Mouse (Mus musculus): ENCODE measurements around the gene Mx1. TPM values are rescaled to one million over a fixed set of nuclear protein-coding genes. Genes with fewer than 3 reads are reported as not detected.

Gene Mx1
- polyA plus RNA-seq, 1 experiment from 2014 or later, result not detected

GRCm38 (mm10) chr16:97437448-97438056, 25.2 kb downstream of the Mx1 start:
- Histone ChIP-seq H3K36me3 (replicated peaks) (no peaks in the 10 kb centered on the region), H3K27ac (replicated peaks) (no peak overlapping the region), H3K4me3 (no peak overlapping the region), H3K9me3 (no peaks in the 10 kb centered on the region), H3K27me3 (replicated peaks; ENCODE audit: low read depth, poor library complexity, severe bottlenecking) (no peaks in the 10 kb centered on the region), H3K4me1 (no peaks in the 10 kb centered on the region)
- WGBS, result 51% methylated on average over 1 of the region's 1 CpGs
- no peak for DNase-seq (ENCODE audit: low spot score)

- Histone ChIP-seq H3K36me3 (replicated peaks) (no peaks in the 10 kb centered on the region), H3K27ac (replicated peaks) (no peak overlapping the region), H3K4me3 (no peak overlapping the region), H3K9me3 (no peaks in the 10 kb centered on the region), H3K27me3 (replicated peaks; ENCODE audit: low read depth, poor library complexity, severe bottlenecking) (no peaks in the 10 kb centered on the region), H3K4me1 (no peaks in the 10 kb centered on the region)
- DNase-seq (ENCODE audit: low spot score), result no peak
- 81% methylated on average over 2 of the region's 2 CpGs for WGBS
Measured at GRCm38 (mm10) chr16:97434206-97434605, 28.5 kb downstream of the Mx1 start.

- no peaks in the 10 kb centered on the region for H3K4me1 ChIP-seq
- no peak for DNase-seq (ENCODE audit: low spot score)
- no peaks in the 10 kb centered on the region for H3K9me3 ChIP-seq
- no peaks in the 10 kb centered on the region for H3K36me3 ChIP-seq (replicated peaks)
- 80% methylated on average over 4 of the region's 4 CpGs for WGBS
- no peaks in the 10 kb centered on the region for H3K27me3 ChIP-seq (replicated peaks; ENCODE audit: low read depth, poor library complexity, severe bottlenecking)
- H3K27ac ChIP-seq (replicated peaks), result no peak overlapping the region
- no peak overlapping the region for H3K4me3 ChIP-seq
Measured at GRCm38 (mm10) chr16:97431328-97431727, 31.4 kb downstream of the Mx1 start.

- H3K27ac ChIP-seq (replicated peaks), result no peak overlapping the region
- WGBS, result 92% methylated on average over 4 of the region's 4 CpGs
- no peak overlapping the region for H3K4me3 ChIP-seq
- no peaks in the 10 kb centered on the region for H3K9me3 ChIP-seq
- no peaks in the 10 kb centered on the region for H3K36me3 ChIP-seq (replicated peaks)
- no peak for DNase-seq (ENCODE audit: low spot score)
- H3K27me3 ChIP-seq (replicated peaks; ENCODE audit: low read depth, poor library complexity, severe bottlenecking), result no peaks in the 10 kb centered on the region
- no peaks in the 10 kb centered on the region for H3K4me1 ChIP-seq
Measured at GRCm38 (mm10) chr16:97430091-97430490, 32.6 kb downstream of the Mx1 start.

- Histone ChIP-seq H3K27ac (replicated peaks) (no peak overlapping the region), H3K4me3 (no peak overlapping the region), H3K27me3 (replicated peaks; ENCODE audit: low read depth, poor library complexity, severe bottlenecking) (no peaks in the 10 kb centered on the region), H3K36me3 (replicated peaks) (no peaks in the 10 kb centered on the region), H3K4me1 (no peaks in the 10 kb centered on the region), H3K9me3 (no peaks in the 10 kb centered on the region)
- 88% methylated on average over 3 of the region's 3 CpGs for WGBS
- DNase-seq (ENCODE audit: low spot score), result no peak
Measured at GRCm38 (mm10) chr16:97428026-97428425, 34.7 kb downstream of the Mx1 start.

- no peak for DNase-seq (ENCODE audit: low spot score)
- no peaks in the 10 kb centered on the region for H3K9me3 ChIP-seq
- no peaks in the 10 kb centered on the region for H3K4me1 ChIP-seq
- H3K27ac ChIP-seq (replicated peaks), result no peak overlapping the region
- H3K27me3 ChIP-seq (replicated peaks; ENCODE audit: low read depth, poor library complexity, severe bottlenecking), result no peaks in the 10 kb centered on the region; the same call in 1 of the 2 replicates
- WGBS, result 80% methylated on average over 1 of the region's 1 CpGs
- no peaks in the 10 kb centered on the region for H3K36me3 ChIP-seq (replicated peaks)
- H3K4me3 ChIP-seq, result no peak overlapping the region
Measured at GRCm38 (mm10) chr16:97423627-97424026, 39.1 kb downstream of the Mx1 start.

- H3K4me1 ChIP-seq, result no peaks in the 10 kb centered on the region
- no peak for DNase-seq (ENCODE audit: low spot score)
- no peaks in the 10 kb centered on the region for H3K36me3 ChIP-seq (replicated peaks)
- H3K4me3 ChIP-seq, result no peak overlapping the region
- H3K9me3 ChIP-seq, result no peaks in the 10 kb centered on the region
- WGBS, result 82% methylated on average over 6 of the region's 6 CpGs
- H3K27ac ChIP-seq (replicated peaks), result no peak overlapping the region
- H3K27me3 ChIP-seq (replicated peaks; ENCODE audit: low read depth, poor library complexity, severe bottlenecking), result no peaks in the 10 kb centered on the region; the same call in 1 of the 2 replicates
Measured at GRCm38 (mm10) chr16:97421671-97422070, 41.0 kb downstream of the Mx1 start.

- WGBS, result 84% methylated on average over 6 of the region's 6 CpGs
- no peaks in the 10 kb centered on the region for H3K4me1 ChIP-seq
- no peak for DNase-seq (ENCODE audit: low spot score)
- no peak overlapping the region for H3K4me3 ChIP-seq
- H3K27me3 ChIP-seq (replicated peaks; ENCODE audit: low read depth, poor library complexity, severe bottlenecking), result no peaks in the 10 kb centered on the region; the same call in 1 of the 2 replicates
- H3K36me3 ChIP-seq (replicated peaks), result no peaks in the 10 kb centered on the region
- H3K27ac ChIP-seq (replicated peaks), result no peak overlapping the region
- no peaks in the 10 kb centered on the region for H3K9me3 ChIP-seq
Measured at GRCm38 (mm10) chr16:97418749-97419453, 43.8 kb downstream of the Mx1 start.

GRCm38 (mm10) chr16:97417896-97418542, 44.7 kb downstream of the Mx1 start:
- peak; percentile 75 for DNase-seq (ENCODE audit: low spot score)
- Histone ChIP-seq H3K36me3 (replicated peaks) (no peaks in the 10 kb centered on the region), H3K4me3 (no peak overlapping the region), H3K27ac (replicated peaks) (no peak overlapping the region), H3K9me3 (no peaks in the 10 kb centered on the region), H3K4me1 (no peaks in the 10 kb centered on the region), H3K27me3 (replicated peaks; ENCODE audit: low read depth, poor library complexity, severe bottlenecking) (no peaks in the 10 kb centered on the region; the same call in 1 of the 2 replicates)
- WGBS, result 21% methylated on average over 4 of the region's 4 CpGs

GRCm38 (mm10) chr16:97405476-97406012, 57.2 kb downstream of the Mx1 start:
- H3K4me3 ChIP-seq, result no peak overlapping the region
- 94% methylated on average over 5 of the region's 5 CpGs for WGBS
- DNase-seq (ENCODE audit: low spot score), result no peak
- no peaks in the 10 kb centered on the region for H3K4me1 ChIP-seq
- H3K9me3 ChIP-seq, result no peaks in the 10 kb centered on the region
- H3K36me3 ChIP-seq (replicated peaks), result no peaks in the 10 kb centered on the region
- no peak overlapping the region for H3K27ac ChIP-seq (replicated peaks)
- no peaks in the 10 kb centered on the region for H3K27me3 ChIP-seq (replicated peaks; ENCODE audit: low read depth, poor library complexity, severe bottlenecking)

GRCm38 (mm10) chr16:97402213-97402785, 60.4 kb downstream of the Mx1 start:
- Histone ChIP-seq H3K9me3 (no peaks in the 10 kb centered on the region), H3K4me1 (no peaks in the 10 kb centered on the region), H3K27ac (replicated peaks) (no peak overlapping the region; the same call in 1 of the 2 replicates), H3K4me3 (no peak overlapping the region), H3K36me3 (replicated peaks) (no peaks in the 10 kb centered on the region), H3K27me3 (replicated peaks; ENCODE audit: low read depth, poor library complexity, severe bottlenecking) (no peaks in the 10 kb centered on the region)
- DNase-seq (ENCODE audit: low spot score), result no peak
- 68% methylated on average over 4 of the region's 4 CpGs for WGBS

- no peaks in the 10 kb centered on the region for H3K4me1 ChIP-seq
- no peaks in the 10 kb centered on the region for H3K27me3 ChIP-seq (replicated peaks; ENCODE audit: low read depth, poor library complexity, severe bottlenecking)
- no peak for DNase-seq (ENCODE audit: low spot score)
- H3K27ac ChIP-seq (replicated peaks), result no peak overlapping the region; the same call in 1 of the 2 replicates
- H3K36me3 ChIP-seq (replicated peaks), result no peaks in the 10 kb centered on the region
- no peak overlapping the region for H3K4me3 ChIP-seq
- no peaks in the 10 kb centered on the region for H3K9me3 ChIP-seq
Measured at GRCm38 (mm10) chr16:97401741-97402140, 61.0 kb downstream of the Mx1 start.
